ENCODE assay signal across 8 mouse cellular contexts in the genomic region with DNA sequence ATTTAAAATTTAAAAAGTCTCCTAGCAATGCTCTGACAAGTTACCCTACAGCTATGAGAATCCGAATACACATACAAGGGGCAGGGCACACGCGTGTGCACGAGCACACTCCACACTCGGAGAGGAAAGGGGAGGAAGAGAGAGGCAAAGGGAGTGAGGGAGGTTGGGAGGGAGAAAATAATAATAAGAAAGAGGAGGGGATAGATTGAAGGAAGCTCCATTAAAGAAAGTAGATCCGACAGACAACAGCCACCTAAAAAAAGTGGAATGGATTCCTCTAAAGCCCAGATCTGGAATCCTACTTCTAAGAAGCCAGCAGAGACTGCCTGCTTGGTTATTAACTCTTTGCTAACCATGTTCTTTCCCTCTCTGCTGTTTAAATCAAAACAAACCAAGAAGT. TPM values are rescaled to one million over a fixed set of nuclear protein-coding genes. Genes with fewer than 3 reads are reported as not detected.
DNase-seq lines count a peak whose midpoint lies in the region; ATAC-seq and TF ChIP-seq lines count a peak whose summit lies in the region.

No protein-coding gene starts in this region.

- no peak for DNase-seq in frontal cortex, postnatal 25 days (ENCODE audit: low spot score in 2 of 2)
- DNase-seq in ZHBTc4 (ENCODE audit: low read depth, low spot score), result peak; percentile 35
- no peak for DNase-seq in liver, embryonic 14.5 days (ENCODE audit: low read depth in 3 of 3, low spot score in 3 of 3)
- DNase-seq in spleen, adult 18-20 months, result no peak
- no peak for DNase-seq in urinary bladder, adult 18-20 months (ENCODE audit: low spot score in 2 of 2)

- 5% methylated on average over 6 of the region's 6 CpGs for WGBS in heart, embryonic 15.5 days
- 15% methylated on average over 6 of the region's 6 CpGs for WGBS in liver, embryonic 14.5 days (ENCODE audit: insufficient replicate concordance)
- WGBS in stomach, embryonic 15.5 days, result 5% methylated on average over 6 of the region's 6 CpGs

- H3K27ac ChIP-seq in heart, embryonic 15.5 days, result peak overlapping the region; percentile 45; the same call in 1 of the 2 replicates
- H3K27ac ChIP-seq in liver, embryonic 14.5 days, result no peak overlapping the region
- H3K27ac ChIP-seq in stomach, embryonic 15.5 days, result peak overlapping the region; percentile 31; the same call in 1 of the 2 replicates

- no peaks in the 10 kb centered on the region for H3K9me3 ChIP-seq in heart, embryonic 15.5 days (replicated peaks)
- H3K9me3 ChIP-seq in liver, embryonic 14.5 days (ENCODE audit: control insufficient read depth, low read length), result no peaks in the 10 kb centered on the region
- no peaks in the 10 kb centered on the region for H3K9me3 ChIP-seq in stomach, embryonic 15.5 days

- TF ChIP-seq CTCF in liver, embryonic 14.5 days (IDR thresholded peaks at IDR 0.05; ENCODE audit: low read depth), result no peak

- no peaks in the 10 kb centered on the region for H3K27me3 ChIP-seq in heart, embryonic 15.5 days
- H3K27me3 ChIP-seq in liver, embryonic 14.5 days (ENCODE audit: control insufficient read depth, insufficient read depth, low read length), result no peaks in the 10 kb centered on the region
- H3K27me3 ChIP-seq in stomach, embryonic 15.5 days (replicated peaks), result no peaks in the 10 kb centered on the region

- H3K4me3 ChIP-seq in heart, embryonic 15.5 days, result peak overlapping the region; percentile 46
- H3K4me3 ChIP-seq in liver, embryonic 14.5 days (ENCODE audit: insufficient read depth in 1 of 2, low read depth in 2 of 2, low read length in 2 of 2), result peak overlapping the region in 1 of 2 experiments; percentile 55; a peak in 1 of 4 replicates
- H3K4me3 ChIP-seq in stomach, embryonic 15.5 days (replicated peaks), result peak overlapping the region; percentile 41

- no peaks in the 10 kb centered on the region for H3K36me3 ChIP-seq in heart, embryonic 15.5 days
- H3K36me3 ChIP-seq in liver, embryonic 14.5 days (replicated peaks; ENCODE audit: control insufficient read depth, insufficient read depth, low read depth), result no peaks in the 10 kb centered on the region
- H3K36me3 ChIP-seq in stomach, embryonic 15.5 days, result no peaks in the 10 kb centered on the region

- no peak for TF ChIP-seq EP300 in liver, embryonic 14.5 days (IDR thresholded peaks at IDR 0.05; ENCODE audit: low read depth)

- peak overlapping the region; percentile 56 for H3K4me2 ChIP-seq in heart, embryonic 15.5 days
- peak overlapping the region; percentile 11; the same call in 1 of the 2 replicates for H3K4me2 ChIP-seq in liver, embryonic 14.5 days (ENCODE audit: low read depth)
- peak overlapping the region; percentile 49 for H3K4me2 ChIP-seq in stomach, embryonic 15.5 days

- peak; percentile 62 for ATAC-seq in frontal cortex, adult (ENCODE audit: low TSS enrichment)
- no peak for ATAC-seq in heart, embryonic 15.5 days (replicated peaks; ENCODE audit: insufficient number of reproducible peaks, insufficient read depth, low FRiP score, low read depth)
- no peak for ATAC-seq in liver, embryonic 14.5 days (ENCODE audit: insufficient read depth)
- ATAC-seq in stomach, embryonic 15.5 days (ENCODE audit: insufficient read depth, low FRiP score, low read depth), result peak; percentile 47; the same call in 1 of the 2 replicates

- peaks cover 4% of the 10 kb centered on the region for H3K4me1 ChIP-seq in heart, embryonic 15.5 days (replicated peaks)
- H3K4me1 ChIP-seq in liver, embryonic 14.5 days (replicated peaks; ENCODE audit: control insufficient read depth in 2 of 2, insufficient read depth in 2 of 2, low read length in 1 of 2), result peaks cover 2 to 6% of the 10 kb centered on the region in 2 experiments; a peak in 2 of 4 replicates
- H3K4me1 ChIP-seq in stomach, embryonic 15.5 days, result 0 out of 2 replicates have a peak, but pooled peaks cover 3% of the 10 kb centered on the region

- peak overlapping the region; percentile 43 for H3K9ac ChIP-seq in heart, embryonic 15.5 days
- no peak overlapping the region for H3K9ac ChIP-seq in liver, embryonic 14.5 days (replicated peaks)
- H3K9ac ChIP-seq in stomach, embryonic 15.5 days, result peak overlapping the region; percentile 16; the same call in 1 of the 2 replicates

RNA-seq across cellular contexts. Expression of a gene that starts 26.5 kb away (rescaled TPM):
- 7.3 and 8.7 TPM in 2 replicates for polyA plus RNA-seq in heart, embryonic 15.5 days (2015; fragmentation: Nextera tagmentation; extraction: Ambion mirVana)
- 5.7 and 7.1 TPM in 2 replicates for polyA plus RNA-seq in liver, embryonic 14.5 days (2012; rRNA removed)
- polyA plus RNA-seq in liver, embryonic 14.5 days (2014; fragmentation: Nextera tagmentation; extraction: Ambion mirVana), result 7.1 and 7.5 TPM in 2 replicates
- 13.4 and 14.2 TPM in 2 replicates for polyA plus RNA-seq in stomach, embryonic 15.5 days (2015; fragmentation: Nextera tagmentation; extraction: Ambion mirVana)

RNA-seq across cellular contexts. Expression of a gene that starts 43.8 kb away (rescaled TPM):
- 0.15 TPM in 1 of 2 replicates, not detected in the other for polyA plus RNA-seq in heart, embryonic 15.5 days (2015; fragmentation: Nextera tagmentation; extraction: Ambion mirVana)
- not detected in 2 replicates for polyA plus RNA-seq in liver, embryonic 14.5 days (2012; rRNA removed)
- not detected in 2 replicates for polyA plus RNA-seq in liver, embryonic 14.5 days (2014; fragmentation: Nextera tagmentation; extraction: Ambion mirVana)
- polyA plus RNA-seq in stomach, embryonic 15.5 days (2015; fragmentation: Nextera tagmentation; extraction: Ambion mirVana), result 0.09 TPM in 1 of 2 replicates, not detected in the other

Comparison
In these comparisons a context has a peak if more than half of its experiments do, and no peak if none do; other contexts are left out.
1. ATAC-seq: peak in frontal cortex, adult (single experiment) and stomach, embryonic 15.5 days (single experiment); none in heart, embryonic 15.5 days (single experiment) and liver, embryonic 14.5 days (single experiment).
2. Peak in every context shown above with its lines, with median percentiles within 50 percentile points of each other: H3K4me2 ChIP-seq.